Mouse (Mus musculus): ENCODE measurements around the gene Ikzf3. TPM values are rescaled to one million over a fixed set of nuclear protein-coding genes. Genes with fewer than 3 reads are reported as not detected.

Gene Ikzf3
- 0.26 and 0.32 TPM in 2 replicates for polyA plus RNA-seq (2015; fragmentation: Nextera tagmentation; extraction: Ambion mirVana)

GRCm38 (mm10) chr11:98545711-98546231 is at the start of gene Ikzf3:
Ikzf3 (minus strand) TSS chr11:98546031.

GRCm38 (mm10) chr11:98586892-98587563 is 41.2 kb upstream of the Ikzf3 start, which contains the start of gene Ormdl3:
Ormdl3 (minus strand) TSS chr11:98587368.

GRCm38 (mm10) chr11:98550975-98551828 is 5.4 kb upstream of the Ikzf3 start, which contains the start of gene Zpbp2:
Zpbp2 (plus strand) TSS chr11:98551097.

DNA sequence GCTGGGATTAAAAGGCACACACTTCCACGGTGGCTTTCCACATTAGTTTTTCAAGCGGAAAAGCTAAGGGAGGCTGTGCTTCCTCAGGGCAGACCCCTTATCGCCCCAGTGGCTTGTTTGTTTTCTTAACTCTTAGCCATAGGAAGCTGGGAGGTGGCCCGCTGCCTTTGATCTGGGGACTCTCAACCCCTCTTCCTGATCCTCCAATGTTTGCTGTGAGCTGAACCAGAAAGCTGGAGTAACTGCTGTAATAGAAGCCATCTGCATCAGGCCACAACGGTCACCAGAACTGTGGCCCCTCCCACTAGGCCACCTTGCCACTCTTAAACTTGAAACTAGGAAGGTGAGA is 99.6 kb downstream of the Ikzf3 start, which contains the start of gene Grb7:
Gene Grb7 (plus strand): TSS at position 182 of the 349 bp plus-strand sequence.

DNA sequence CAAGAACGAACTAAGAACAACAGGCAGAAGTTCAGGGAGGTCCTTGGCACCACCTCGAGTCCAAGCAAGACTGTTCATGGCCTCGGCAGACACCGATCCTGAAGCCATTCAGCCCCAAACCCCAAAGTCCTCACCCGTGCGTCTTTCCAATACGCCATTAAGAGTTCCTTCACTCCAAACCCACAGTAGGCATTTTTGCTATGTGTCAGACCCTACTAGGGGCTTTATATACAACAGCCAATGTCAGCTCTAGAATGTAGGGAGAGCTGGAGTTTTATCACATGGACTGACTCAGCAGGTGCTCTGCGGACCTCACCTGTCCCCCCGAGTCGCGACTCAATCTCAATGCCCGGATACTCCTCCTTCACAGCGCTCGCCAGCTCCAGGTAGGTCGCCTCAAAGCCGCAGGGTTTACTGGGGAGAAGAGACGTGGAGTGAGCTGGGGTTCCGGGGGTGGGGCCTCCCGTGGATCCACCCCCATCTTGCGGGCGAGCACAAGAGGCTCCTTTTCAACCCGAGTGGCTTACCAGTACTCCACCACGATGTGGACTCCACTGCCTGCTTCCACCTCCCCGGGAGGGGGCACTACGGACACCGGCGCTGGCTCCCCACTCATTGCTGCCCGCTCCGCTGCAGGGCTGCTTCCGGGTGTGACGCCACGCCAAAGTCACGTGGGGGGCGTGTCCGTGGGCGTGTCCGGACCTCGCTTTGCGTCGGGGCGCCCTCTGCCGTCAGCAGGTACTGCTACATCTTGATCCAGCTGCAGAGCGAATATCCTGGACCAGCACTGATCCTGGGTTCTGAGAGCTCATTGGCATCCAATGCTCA is 107.3 kb downstream of the Ikzf3 start, which contains the start of gene Mien1:
Gene Mien1 (minus strand): TSS at position 661 of the 828 bp plus-strand sequence.

Other genes with a start within 250 kb of the Ikzf3 start
- 13.6 and 15.7 TPM in 2 replicates for gene Neurod2, start 216.4 kb downstream of the Ikzf3 start, polyA plus RNA-seq (2015; fragmentation: Nextera tagmentation; extraction: Ambion mirVana)
- 4.3 and 5.5 TPM in 2 replicates for gene Ppp1r1b, start 197.6 kb downstream of the Ikzf3 start, polyA plus RNA-seq (2015; fragmentation: Nextera tagmentation; extraction: Ambion mirVana)
- 25.3 and 25.6 TPM in 2 replicates for gene Stard3, start 187.7 kb downstream of the Ikzf3 start, polyA plus RNA-seq (2015; fragmentation: Nextera tagmentation; extraction: Ambion mirVana)
- 0.27 and 0.33 TPM in 2 replicates for gene Tcap, start 162.2 kb downstream of the Ikzf3 start, polyA plus RNA-seq (2015; fragmentation: Nextera tagmentation; extraction: Ambion mirVana)
- gene Pnmt, start 159.6 kb downstream of the Ikzf3 start, polyA plus RNA-seq (2015; fragmentation: Nextera tagmentation; extraction: Ambion mirVana) = 3.2 and 3.7 TPM in 2 replicates
- 7.6 and 8.4 TPM in 2 replicates for gene Pgap3, start 145.5 kb downstream of the Ikzf3 start, polyA plus RNA-seq (2015; fragmentation: Nextera tagmentation; extraction: Ambion mirVana)
- gene Erbb2, start 133.6 kb downstream of the Ikzf3 start, polyA plus RNA-seq (2015; fragmentation: Nextera tagmentation; extraction: Ambion mirVana) = 6.6 TPM in 2 replicates
- 270 and 284 TPM in 2 replicates for gene Mien1, start 107.0 kb downstream of the Ikzf3 start, polyA plus RNA-seq (2015; fragmentation: Nextera tagmentation; extraction: Ambion mirVana)
- gene Grb7, start 99.6 kb downstream of the Ikzf3 start, polyA plus RNA-seq (2015; fragmentation: Nextera tagmentation; extraction: Ambion mirVana) = 0.80 and 1.0 TPM in 2 replicates
- gene Zpbp2, start 5.1 kb upstream of the Ikzf3 start, polyA plus RNA-seq (2015; fragmentation: Nextera tagmentation; extraction: Ambion mirVana) = 0.47 and 0.81 TPM in 2 replicates
- 76.4 and 90.5 TPM in 2 replicates for gene Ormdl3, start 41.3 kb upstream of the Ikzf3 start, polyA plus RNA-seq (2015; fragmentation: Nextera tagmentation; extraction: Ambion mirVana)
- not detected in 2 replicates for gene Lrrc3c, start 52.3 kb upstream of the Ikzf3 start, polyA plus RNA-seq (2015; fragmentation: Nextera tagmentation; extraction: Ambion mirVana)
- 0.33 and 0.52 TPM in 2 replicates for gene Gm12355, start 79.6 kb upstream of the Ikzf3 start, polyA plus RNA-seq (2015; fragmentation: Nextera tagmentation; extraction: Ambion mirVana)
- not detected in 2 replicates for gene Gsdma3, start 80.3 kb upstream of the Ikzf3 start, polyA plus RNA-seq (2015; fragmentation: Nextera tagmentation; extraction: Ambion mirVana)
- gene Gsdma2, start 100.7 kb upstream of the Ikzf3 start, polyA plus RNA-seq (2015; fragmentation: Nextera tagmentation; extraction: Ambion mirVana) = not detected in 2 replicates
- 0.13 TPM in 1 of 2 replicates, not detected in the other for gene Gsdma, start 118.3 kb upstream of the Ikzf3 start, polyA plus RNA-seq (2015; fragmentation: Nextera tagmentation; extraction: Ambion mirVana)
- gene Psmd3, start 136.5 kb upstream of the Ikzf3 start, polyA plus RNA-seq (2015; fragmentation: Nextera tagmentation; extraction: Ambion mirVana) = 171 and 181 TPM in 2 replicates
- not detected in 2 replicates for gene Csf3, start 155.2 kb upstream of the Ikzf3 start, polyA plus RNA-seq (2015; fragmentation: Nextera tagmentation; extraction: Ambion mirVana)
- 37.3 and 45.1 TPM in 2 replicates for gene Med24, start 183.4 kb upstream of the Ikzf3 start, polyA plus RNA-seq (2015; fragmentation: Nextera tagmentation; extraction: Ambion mirVana)
- 152 and 177 TPM in 2 replicates for gene Thra, start 194.6 kb upstream of the Ikzf3 start, polyA plus RNA-seq (2015; fragmentation: Nextera tagmentation; extraction: Ambion mirVana)
- 8.4 and 10.3 TPM in 2 replicates for gene Nr1d1, start 229.3 kb upstream of the Ikzf3 start, polyA plus RNA-seq (2015; fragmentation: Nextera tagmentation; extraction: Ambion mirVana)
- 31.5 and 32.2 TPM in 2 replicates for gene Msl1, start 249.5 kb upstream of the Ikzf3 start, polyA plus RNA-seq (2015; fragmentation: Nextera tagmentation; extraction: Ambion mirVana)